Mouse (Mus musculus): ENCODE results near the gene Cacnb2. TPM values are rescaled to one million over a fixed set of nuclear protein-coding genes. Genes with fewer than 3 reads are reported as not detected.
A peak's percentile ranks its signal among the peaks of the same experiment; 100 is the strongest.
"Not testable (repeated sequence)": the region's sequence is repeated elsewhere in the genome, so short reads cannot be mapped to it uniquely, and the experiment has no call there.

Gene Cacnb2
- polyA plus RNA-seq, 1 experiment from 2014 or later: 2.7 TPM

GRCm38 (mm10) chr2:14676885-14677516, 74.1 kb downstream of the Cacnb2 start:
- Histone ChIP-seq H3K4me3 (no peak overlapping the region), H3K9me3 (no peaks in the 10 kb centered on the region), H3K27ac (no peak overlapping the region), H3K36me3 (replicated peaks) (no peaks in the 10 kb centered on the region), H3K27me3 (ENCODE audit: poor library complexity, severe bottlenecking) (no peaks in the 10 kb centered on the region), H3K4me1 (no peaks in the 10 kb centered on the region)
- peak; percentile 27 for DNase-seq (ENCODE audit: extremely low spot score, low spot score)
- 29% methylated on average over 6 of the region's 6 CpGs for WGBS

- Histone ChIP-seq H3K9me3 (no peaks in the 10 kb centered on the region), H3K27me3 (ENCODE audit: poor library complexity, severe bottlenecking) (no peaks in the 10 kb centered on the region)
These were observed 81.3 kb downstream of the Cacnb2 start for GRCm38 (mm10) chr2:14684231-14684630.

GRCm38 (mm10) chr2:14702973-14703645, 100.2 kb downstream of the Cacnb2 start:
- Histone ChIP-seq H3K4me3 (no peak overlapping the region), H3K36me3 (replicated peaks) (no peaks in the 10 kb centered on the region), H3K9me3 (no peaks in the 10 kb centered on the region), H3K4me1 (no peaks in the 10 kb centered on the region), H3K27me3 (ENCODE audit: poor library complexity, severe bottlenecking) (no peaks in the 10 kb centered on the region), H3K27ac (no peak overlapping the region)
- WGBS: 79% methylated on average over 1 of the region's 1 CpGs
- no peak for DNase-seq (ENCODE audit: extremely low spot score, low spot score)

More at GRCm38 (mm10) chr2:14684231-14684630, 81.3 kb downstream of the Cacnb2 start:
- Histone ChIP-seq H3K27ac (no peak overlapping the region), H3K4me3 (no peak overlapping the region), H3K4me1 (no peaks in the 10 kb centered on the region), H3K36me3 (replicated peaks) (no peaks in the 10 kb centered on the region)
- DNase-seq (ENCODE audit: extremely low spot score, low spot score): no peak

GRCm38 (mm10) chr2:14703676-14704075, 100.8 kb downstream of the Cacnb2 start:
- WGBS: 89% methylated on average over 4 of the region's 4 CpGs

GRCm38 (mm10) chr2:14710247-14710646, 107.4 kb downstream of the Cacnb2 start:
- Histone ChIP-seq H3K4me3 (no peak overlapping the region), H3K36me3 (replicated peaks) (no peaks in the 10 kb centered on the region), H3K9me3 (no peaks in the 10 kb centered on the region), H3K4me1 (no peaks in the 10 kb centered on the region), H3K27ac (no peak overlapping the region), H3K27me3 (ENCODE audit: poor library complexity, severe bottlenecking) (no peaks in the 10 kb centered on the region)
- 96% methylated on average over 8 of the region's 8 CpGs for WGBS
- DNase-seq (ENCODE audit: extremely low spot score, low spot score): no peak

More at GRCm38 (mm10) chr2:14703676-14704075, 100.8 kb downstream of the Cacnb2 start:
- no peak overlapping the region for H3K27ac ChIP-seq
- no peak for DNase-seq (ENCODE audit: extremely low spot score, low spot score)
- no peaks in the 10 kb centered on the region for H3K4me1 ChIP-seq
- H3K36me3 ChIP-seq (replicated peaks): no peaks in the 10 kb centered on the region
- H3K27me3 ChIP-seq (ENCODE audit: poor library complexity, severe bottlenecking): no peaks in the 10 kb centered on the region
- no peak overlapping the region for H3K4me3 ChIP-seq
- no peaks in the 10 kb centered on the region for H3K9me3 ChIP-seq

GRCm38 (mm10) chr2:14711751-14712150, 108.9 kb downstream of the Cacnb2 start:
- Histone ChIP-seq H3K27me3 (ENCODE audit: poor library complexity, severe bottlenecking) (no peaks in the 10 kb centered on the region), H3K27ac (no peak overlapping the region), H3K9me3 (no peaks in the 10 kb centered on the region), H3K36me3 (replicated peaks) (no peaks in the 10 kb centered on the region), H3K4me3 (no peak overlapping the region), H3K4me1 (peaks cover 7% of the 10 kb centered on the region)
- DNase-seq (ENCODE audit: extremely low spot score, low spot score): no peak
- WGBS: 89% methylated on average over 2 of the region's 2 CpGs

GRCm38 (mm10) chr2:14713049-14713448, 110.2 kb downstream of the Cacnb2 start:
- H3K27me3 ChIP-seq (ENCODE audit: poor library complexity, severe bottlenecking): no peaks in the 10 kb centered on the region
- WGBS: 95% methylated on average over 3 of the region's 3 CpGs

GRCm38 (mm10) chr2:14716666-14717065, 113.8 kb downstream of the Cacnb2 start:
- no peak for DNase-seq (ENCODE audit: extremely low spot score, low spot score)
- 15% methylated on average over 1 of the region's 1 CpGs for WGBS
- Histone ChIP-seq H3K36me3 (replicated peaks) (peaks cover 5% of the 10 kb centered on the region; the same call in 1 of the 2 replicates), H3K4me3 (no peak overlapping the region), H3K27ac (no peak overlapping the region), H3K4me1 (peaks cover 8% of the 10 kb centered on the region), H3K9me3 (no peaks in the 10 kb centered on the region), H3K27me3 (ENCODE audit: poor library complexity, severe bottlenecking) (no peaks in the 10 kb centered on the region)

More at GRCm38 (mm10) chr2:14713049-14713448, 110.2 kb downstream of the Cacnb2 start:
- no peaks in the 10 kb centered on the region for H3K36me3 ChIP-seq (replicated peaks)
- DNase-seq (ENCODE audit: extremely low spot score, low spot score): no peak
- H3K27ac ChIP-seq: no peak overlapping the region
- no peak overlapping the region for H3K4me3 ChIP-seq
- H3K4me1 ChIP-seq: peaks cover 8% of the 10 kb centered on the region
- no peaks in the 10 kb centered on the region for H3K9me3 ChIP-seq

- WGBS: 92% methylated on average over 9 of the region's 9 CpGs
These were observed 116.3 kb downstream of the Cacnb2 start for GRCm38 (mm10) chr2:14719119-14719718.

GRCm38 (mm10) chr2:14725437-14725836, 122.5 kb downstream of the Cacnb2 start:
- no peak for DNase-seq (ENCODE audit: extremely low spot score, low spot score)
- Histone ChIP-seq H3K36me3 (replicated peaks) (peaks cover 5% of the 10 kb centered on the region; the same call in 1 of the 2 replicates), H3K4me3 (no peak overlapping the region), H3K4me1 (no peaks in the 10 kb centered on the region), H3K27ac (no peak overlapping the region), H3K27me3 (ENCODE audit: poor library complexity, severe bottlenecking) (no peaks in the 10 kb centered on the region), H3K9me3 (no peaks in the 10 kb centered on the region; the same call in 1 of the 2 replicates)

More at GRCm38 (mm10) chr2:14719119-14719718, 116.3 kb downstream of the Cacnb2 start:
- Histone ChIP-seq H3K27me3 (ENCODE audit: poor library complexity, severe bottlenecking) (no peaks in the 10 kb centered on the region), H3K27ac (no peak overlapping the region), H3K36me3 (replicated peaks) (peaks cover 5% of the 10 kb centered on the region; the same call in 1 of the 2 replicates), H3K9me3 (no peaks in the 10 kb centered on the region), H3K4me1 (peaks cover 8% of the 10 kb centered on the region), H3K4me3 (no peak overlapping the region)
- DNase-seq (ENCODE audit: extremely low spot score, low spot score): no peak

GRCm38 (mm10) chr2:14726601-14727000, 123.7 kb downstream of the Cacnb2 start:
- not testable (repeated sequence) for DNase-seq (ENCODE audit: extremely low spot score, low spot score); H3K36me3 ChIP-seq (replicated peaks); H3K27ac ChIP-seq; H3K27me3 ChIP-seq (ENCODE audit: poor library complexity, severe bottlenecking); H3K4me1 ChIP-seq; H3K4me3 ChIP-seq; H3K9me3 ChIP-seq
- 96% methylated on average over 13 of the region's 13 CpGs for WGBS

- WGBS: 64% methylated on average over 9 of the region's 9 CpGs
- no peak overlapping the region for H3K27ac ChIP-seq
- H3K4me3 ChIP-seq: no peak overlapping the region
- H3K36me3 ChIP-seq (replicated peaks): no peaks in the 10 kb centered on the region
- no peaks in the 10 kb centered on the region for H3K9me3 ChIP-seq
- DNase-seq (ENCODE audit: extremely low spot score, low spot score): no peak
- H3K4me1 ChIP-seq: peaks cover 18% of the 10 kb centered on the region
- H3K27me3 ChIP-seq (ENCODE audit: poor library complexity, severe bottlenecking): no peaks in the 10 kb centered on the region
These were observed 136.0 kb downstream of the Cacnb2 start for GRCm38 (mm10) chr2:14738927-14739326.

- no peaks in the 10 kb centered on the region for H3K36me3 ChIP-seq (replicated peaks)
- H3K9me3 ChIP-seq: no peaks in the 10 kb centered on the region
- H3K27me3 ChIP-seq (ENCODE audit: poor library complexity, severe bottlenecking): no peaks in the 10 kb centered on the region
- no peak for DNase-seq (ENCODE audit: extremely low spot score, low spot score)
- no peak overlapping the region for H3K27ac ChIP-seq
- 90% methylated on average over 15 of the region's 15 CpGs for WGBS
- H3K4me1 ChIP-seq: peaks cover 18% of the 10 kb centered on the region
- no peak overlapping the region for H3K4me3 ChIP-seq
These were observed 136.6 kb downstream of the Cacnb2 start for GRCm38 (mm10) chr2:14739510-14739909.

Data from forebrain, embryonic 10.5 days (tissue).